Mouse (Mus musculus) intestine, embryonic 14.5 days (tissue): Measurements from ENCODE around the gene Otof. TPM values are rescaled to one million over a fixed set of nuclear protein-coding genes. Genes with fewer than 3 reads are reported as not detected.

ENCODE experiments used
- ATAC-seq: fragments of 200-750 bp; cut with Nextera tagmentation; replicated peaks from 2 replicates; pipeline ENCODE4 v1.8.0; 2017; ENCODE audit warnings: low read depth, moderate number of reproducible peaks, moderate TSS enrichment, moderate library complexity; ENCODE audit not compliant: low FRiP score, low TSS enrichment
- DNase-seq: peaks from one replicate; pipeline ENCODE4 v3.0.0-alpha.2; 2018; ENCODE audit warnings: low spot score
- H3K27ac ChIP-seq: fragments of 300-500 bp; sonication (generic); 2 replicates; pipeline ENCODE4 v1.5.1; 2014; ENCODE audit warnings: low read depth, mild to moderate bottlenecking, control low read depth
- H3K27me3 ChIP-seq: fragments of 300-500 bp; sonication (generic); replicated peaks from 2 replicates; pipeline ENCODE4 v1.6.1; 2014; ENCODE audit warnings: low read length, control low read depth; ENCODE audit not compliant: control insufficient read depth, insufficient read depth
- H3K36me3 ChIP-seq: fragments of 300-500 bp; sonication (generic); 2 replicates; pipeline ENCODE4 v1.6.1; 2014; ENCODE audit warnings: low read length, control low read depth; ENCODE audit not compliant: control insufficient read depth, insufficient read depth
- H3K4me1 ChIP-seq: fragments of 300-500 bp; sonication (generic); replicated peaks from 2 replicates; pipeline ENCODE4 v1.6.1; 2014; ENCODE audit warnings: low read length, control low read depth, mixed read lengths; ENCODE audit not compliant: control insufficient read depth, insufficient read depth
- H3K4me2 ChIP-seq: fragments of 300-500 bp; sonication (generic); 2 replicates; pipeline ENCODE4 v1.6.1; 2014; ENCODE audit warnings: low read length
- H3K4me3 ChIP-seq: fragments of 300-500 bp; sonication (generic); 2 replicates; pipeline ENCODE4 v1.5.1; 2014; ENCODE audit warnings: low read depth, low read length, control low read depth, mixed read lengths
- H3K9ac ChIP-seq: fragments of 300-500 bp; sonication (generic); 2 replicates; pipeline ENCODE4 v1.6.1; 2014; ENCODE audit warnings: mild to moderate bottlenecking, low read length
- H3K9me3 ChIP-seq: fragments of 300-500 bp; sonication (generic); 2 replicates; pipeline ENCODE4 v1.6.1; 2016; ENCODE audit warnings: low read length, control low read depth; ENCODE audit not compliant: control insufficient read depth
- WGBS: fragments of 180-500 bp; shearing (Covaris S2); extraction: QIAGEN DNeasy Blood & Tissue Kit; methylation state at CpG from one replicate; pipeline ENCODE4 v1.1.7; 2014; 5-methylcytosine and 5-hydroxymethylcytosine counted together
- polyA plus RNA-seq: library from polyadenylated mRNA; unstranded; fragments of >200 nt; fragmentation: Nextera tagmentation; extraction: Ambion mirVana; gene quantifications from 2 replicates; pipeline ENCODE4 v1.2.1, GENCODE M21; 2014

Gene Otof
- polyA plus RNA-seq, 1 experiment from 2014 or later, result 1.2 TPM

DNA sequence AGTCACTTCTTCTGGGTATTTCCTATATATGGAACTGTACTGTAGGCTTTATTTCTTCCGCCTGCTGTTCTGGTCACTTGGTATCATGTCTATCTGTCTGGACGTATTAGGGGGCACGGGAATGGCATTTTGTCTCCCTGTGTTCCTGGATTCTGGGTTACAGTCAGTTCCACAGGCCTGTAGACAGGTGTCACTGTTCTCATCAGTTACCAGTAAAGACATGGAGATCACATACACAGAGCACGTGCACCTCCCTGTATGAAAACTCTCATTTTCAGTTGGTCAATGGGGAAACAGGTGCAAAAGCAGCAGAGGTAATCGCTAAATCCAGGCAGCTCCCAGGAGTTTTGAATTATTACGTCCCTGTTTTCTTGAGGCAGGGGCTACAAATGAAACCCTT is 74.0 kb downstream of the Otof start:
- Histone ChIP-seq H3K27me3 (no peaks in the 10 kb centered on the region), H3K9me3 (no peaks in the 10 kb centered on the region), H3K4me1 (0 out of 2 replicates have a peak, but pooled peaks cover 4% of the 10 kb centered on the region), H3K4me3 (no peak overlapping the region), H3K27ac (no peak overlapping the region), H3K36me3 (no peaks in the 10 kb centered on the region), H3K4me2 (no peak overlapping the region), H3K9ac (no peak overlapping the region)
- ATAC-seq, result no peak
- DNase-seq, result no peak
- 77% methylated on average over 6 of the region's 6 CpGs for WGBS

DNA sequence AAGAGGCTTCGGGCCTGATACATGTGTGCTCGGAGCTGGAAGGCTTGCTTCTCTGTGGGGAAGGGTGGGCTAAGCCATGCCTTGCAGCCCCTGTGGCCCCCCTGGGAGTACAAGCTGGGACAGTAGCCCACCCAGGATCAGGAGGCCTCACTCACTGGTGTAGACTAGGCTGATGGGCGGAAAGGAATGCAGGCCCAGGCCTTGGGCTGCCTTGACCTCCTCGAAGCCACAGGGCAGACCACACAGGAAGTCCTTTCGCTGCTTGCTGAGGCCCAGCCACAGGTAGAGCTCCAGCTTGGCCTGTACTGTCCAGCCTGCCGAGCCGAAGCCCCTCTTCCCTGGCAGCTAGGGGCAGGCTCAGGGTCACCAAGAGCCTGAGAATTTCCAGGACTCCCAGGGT is 78.9 kb downstream of the Otof start:
- Histone ChIP-seq H3K9ac (no peak overlapping the region), H3K27me3 (no peaks in the 10 kb centered on the region), H3K4me3 (no peak overlapping the region), H3K4me2 (no peak overlapping the region), H3K9me3 (no peaks in the 10 kb centered on the region), H3K4me1 (0 out of 2 replicates have a peak, but pooled peaks cover 5% of the 10 kb centered on the region), H3K27ac (no peak overlapping the region), H3K36me3 (no peaks in the 10 kb centered on the region)
- DNase-seq (no peak), ATAC-seq (no peak)
- WGBS, result 35% methylated on average over 7 of the region's 7 CpGs

DNA sequence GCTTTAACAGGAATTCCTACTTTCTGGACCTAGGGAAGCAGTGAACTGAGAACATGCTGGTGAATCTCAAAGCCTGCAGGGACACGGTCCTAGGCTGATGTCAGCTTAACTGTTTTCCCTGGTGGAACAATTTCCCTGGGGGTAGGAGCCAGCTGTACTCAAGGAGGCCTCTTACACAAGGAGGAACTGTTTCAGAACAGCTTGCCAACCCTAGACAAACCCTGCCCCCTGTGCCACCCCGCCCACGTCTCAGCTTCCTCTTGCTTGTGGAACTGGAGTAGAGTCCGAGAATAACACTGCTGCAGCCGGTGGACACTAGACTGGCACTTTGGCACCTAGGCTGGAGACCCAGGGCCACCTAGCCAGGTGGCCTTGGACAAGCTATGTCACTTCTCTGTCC is 92.3 kb downstream of the Otof start:
- H3K4me1 ChIP-seq, result no peaks in the 10 kb centered on the region
- H3K36me3 ChIP-seq, result no peaks in the 10 kb centered on the region
- no peak for DNase-seq
- no peak for ATAC-seq
- H3K9me3 ChIP-seq, result no peaks in the 10 kb centered on the region
- no peak overlapping the region for H3K9ac ChIP-seq
- no peaks in the 10 kb centered on the region for H3K27me3 ChIP-seq
- no peak overlapping the region for H3K27ac ChIP-seq
- 72% methylated on average over 5 of the region's 5 CpGs for WGBS
- H3K4me2 ChIP-seq, result no peak overlapping the region
- no peak overlapping the region for H3K4me3 ChIP-seq

DNA sequence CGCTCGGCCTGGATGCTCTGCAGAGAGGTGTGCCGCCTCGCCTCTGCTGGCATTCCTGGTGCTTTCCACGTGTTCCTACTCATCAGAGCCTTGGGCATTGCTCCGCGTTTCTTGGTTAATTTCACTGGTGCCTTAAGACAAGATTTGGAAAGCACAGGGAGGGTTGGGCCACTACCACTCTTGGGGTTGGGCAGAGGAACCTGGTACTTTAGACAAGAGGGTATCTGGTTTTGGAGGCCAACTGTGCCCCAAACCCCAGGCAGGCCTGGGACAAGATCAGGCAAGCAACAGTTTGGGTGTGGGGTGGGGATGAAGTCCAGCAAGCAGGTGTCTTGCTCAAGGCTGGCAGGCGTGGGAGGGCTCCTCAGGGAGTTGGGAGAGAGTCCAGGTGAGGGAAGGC is 94.3 kb downstream of the Otof start:
- H3K9me3 ChIP-seq, result no peaks in the 10 kb centered on the region
- ATAC-seq (no peak), DNase-seq (no peak)
- H3K27ac ChIP-seq, result no peak overlapping the region
- no peaks in the 10 kb centered on the region for H3K36me3 ChIP-seq
- no peaks in the 10 kb centered on the region for H3K4me1 ChIP-seq
- WGBS, result 78% methylated on average over 8 of the region's 8 CpGs
- no peak overlapping the region for H3K9ac ChIP-seq
- no peaks in the 10 kb centered on the region for H3K27me3 ChIP-seq
- H3K4me2 ChIP-seq, result no peak overlapping the region
- no peak overlapping the region for H3K4me3 ChIP-seq

DNA sequence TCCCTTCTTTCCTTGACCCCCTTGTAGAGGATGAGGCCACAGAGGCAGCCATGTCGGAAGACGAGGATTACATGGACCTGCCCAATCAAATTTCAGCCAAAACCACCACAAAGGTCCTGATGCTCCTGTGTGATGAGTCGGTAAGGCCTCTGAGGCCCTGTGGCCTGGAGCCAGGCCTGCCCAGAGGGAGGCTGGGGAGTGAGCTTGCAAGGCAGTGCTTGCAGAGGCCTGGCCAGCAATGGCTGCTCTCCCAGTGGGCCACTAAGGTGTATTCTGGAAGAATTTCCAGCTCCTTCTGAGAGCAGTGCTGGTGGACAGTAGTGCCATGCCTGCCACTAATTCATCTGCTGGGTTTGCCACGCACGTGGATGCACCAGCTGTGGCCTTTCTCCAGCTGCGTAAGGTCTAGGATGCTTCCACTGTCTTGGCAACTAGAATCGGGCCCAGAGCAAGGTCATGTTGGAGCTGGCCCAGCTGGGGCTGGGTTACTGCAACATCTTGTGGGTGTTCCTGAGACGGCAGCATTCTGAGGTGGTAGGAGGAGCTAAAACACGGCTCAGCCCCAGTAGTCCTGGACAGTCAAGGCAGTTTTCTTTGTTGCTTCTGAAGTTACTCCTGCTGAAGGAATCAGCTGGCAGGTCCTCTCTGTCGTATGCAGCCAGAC is 103.2 kb downstream of the Otof start:
- no peaks in the 10 kb centered on the region for H3K27me3 ChIP-seq
- no peak overlapping the region for H3K9ac ChIP-seq

DNA sequence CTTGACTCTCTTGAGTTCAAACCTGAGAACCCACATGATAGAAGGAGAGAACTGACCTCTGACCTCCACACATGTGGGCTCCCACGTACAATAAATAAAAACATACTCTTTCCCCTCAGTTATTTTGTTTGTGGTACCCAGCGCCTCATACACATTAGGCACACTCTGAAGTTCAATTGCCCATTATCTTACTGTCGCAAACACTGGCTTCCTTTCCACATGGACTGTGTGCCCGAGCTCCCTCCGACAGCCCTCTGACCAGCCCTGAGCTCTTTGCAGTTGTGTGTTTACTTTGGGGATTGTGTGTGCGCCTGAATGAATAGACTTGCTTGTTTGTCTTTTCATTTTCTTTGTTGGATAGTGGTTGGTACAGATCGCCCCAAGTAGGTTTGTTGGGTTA is 105.1 kb downstream of the Otof start:
- no peak overlapping the region for H3K4me2 ChIP-seq
- 70% methylated on average over 7 of the region's 7 CpGs for WGBS
- no peak overlapping the region for H3K9ac ChIP-seq
- H3K36me3 ChIP-seq, result no peaks in the 10 kb centered on the region
- H3K4me1 ChIP-seq, result no peaks in the 10 kb centered on the region
- no peaks in the 10 kb centered on the region for H3K9me3 ChIP-seq
- no peak overlapping the region for H3K4me3 ChIP-seq
- ATAC-seq (no peak), DNase-seq (no peak)
- no peaks in the 10 kb centered on the region for H3K27me3 ChIP-seq
- H3K27ac ChIP-seq, result no peak overlapping the region

More for the DNA sequence above, 103.2 kb downstream of the Otof start:
- no peaks in the 10 kb centered on the region for H3K4me1 ChIP-seq
- no peak overlapping the region for H3K4me2 ChIP-seq
- 80% methylated on average over 10 of the region's 10 CpGs for WGBS
- DNase-seq (no peak), ATAC-seq (no peak)
- no peak overlapping the region for H3K27ac ChIP-seq
- H3K36me3 ChIP-seq, result no peaks in the 10 kb centered on the region
- no peaks in the 10 kb centered on the region for H3K9me3 ChIP-seq
- no peak overlapping the region for H3K4me3 ChIP-seq

DNA sequence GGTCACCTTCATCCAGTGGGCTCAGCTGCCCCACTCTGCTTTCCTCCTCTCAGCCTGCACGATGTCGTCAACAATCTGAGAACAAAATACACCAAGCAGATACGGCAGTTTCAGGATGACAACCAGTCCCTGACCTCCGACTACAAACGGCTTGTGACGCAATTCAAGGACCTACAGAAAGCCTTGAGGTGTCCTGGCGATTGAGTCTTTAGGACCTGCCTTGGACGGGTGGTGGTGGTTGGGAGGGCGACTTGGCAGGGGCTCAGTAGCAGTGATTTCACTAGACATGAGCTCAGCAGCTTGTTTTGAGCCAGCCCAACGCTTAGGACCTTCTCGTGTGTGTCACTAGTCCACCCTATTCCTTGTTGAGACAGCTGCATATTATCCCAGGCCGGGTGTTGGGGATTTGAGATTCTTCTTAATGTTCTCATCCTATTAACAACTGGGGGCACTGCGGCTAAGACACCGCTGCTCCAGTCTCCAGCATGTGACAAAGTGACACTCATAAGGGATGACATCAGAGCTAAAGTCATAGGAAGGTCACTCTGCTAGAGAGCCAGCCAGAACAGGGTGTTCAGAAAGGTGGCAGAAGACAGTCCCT is 106.1 kb downstream of the Otof start:
- no peaks in the 10 kb centered on the region for H3K36me3 ChIP-seq
- no peaks in the 10 kb centered on the region for H3K4me1 ChIP-seq
- H3K4me2 ChIP-seq, result no peak overlapping the region
- WGBS, result 82% methylated on average over 14 of the region's 14 CpGs
- H3K9me3 ChIP-seq, result no peaks in the 10 kb centered on the region
- ATAC-seq (no peak), DNase-seq (no peak)
- H3K27ac ChIP-seq, result no peak overlapping the region
- H3K9ac ChIP-seq, result no peak overlapping the region
- no peak overlapping the region for H3K4me3 ChIP-seq
- no peaks in the 10 kb centered on the region for H3K27me3 ChIP-seq

DNA sequence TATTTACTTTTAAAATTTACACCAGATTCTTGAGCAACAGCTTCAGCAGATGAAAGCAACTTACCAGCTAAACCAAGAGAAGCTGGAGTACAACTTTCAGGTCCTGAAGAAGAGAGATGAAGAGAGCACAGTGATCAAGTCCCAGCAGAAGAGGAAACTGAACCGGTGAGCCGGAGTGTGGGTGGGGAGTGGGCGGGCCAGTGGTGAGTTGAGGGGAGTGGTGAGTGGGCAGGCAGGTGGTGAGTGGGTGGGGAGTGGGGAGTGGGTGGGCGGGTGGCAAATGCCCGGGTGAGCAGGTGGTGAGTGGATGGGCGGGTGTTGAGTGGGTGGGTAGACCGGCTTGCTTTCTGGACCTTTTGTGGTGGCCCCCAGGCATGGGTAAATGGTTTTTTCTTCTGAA is 106.6 kb downstream of the Otof start:
- no peaks in the 10 kb centered on the region for H3K4me1 ChIP-seq
- H3K4me2 ChIP-seq, result no peak overlapping the region
- ATAC-seq (no peak), DNase-seq (no peak)
- H3K27ac ChIP-seq, result no peak overlapping the region
- no peaks in the 10 kb centered on the region for H3K27me3 ChIP-seq
- no peak overlapping the region for H3K9ac ChIP-seq
- H3K4me3 ChIP-seq, result no peak overlapping the region
- WGBS, result 83% methylated on average over 7 of the region's 7 CpGs
- no peaks in the 10 kb centered on the region for H3K9me3 ChIP-seq
- no peaks in the 10 kb centered on the region for H3K36me3 ChIP-seq

DNA sequence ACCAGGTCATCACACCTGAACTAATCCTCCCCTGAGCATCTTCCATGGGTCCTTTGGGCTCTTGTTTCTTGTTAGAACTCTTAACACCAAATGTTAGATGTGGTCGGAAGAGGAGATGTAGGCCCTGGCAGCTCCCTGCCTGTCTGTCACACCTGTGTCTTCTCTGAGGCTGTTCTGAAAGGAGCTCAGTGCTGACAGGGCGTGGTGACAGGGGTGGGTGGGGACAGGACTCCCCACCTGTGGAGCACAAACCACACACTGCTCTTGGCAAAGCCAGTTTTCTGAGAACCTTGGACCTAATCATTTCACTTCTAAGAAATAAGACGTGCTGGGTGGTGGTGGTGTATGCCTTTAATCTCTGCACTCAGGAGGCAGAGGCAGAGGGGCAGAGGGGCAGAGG is 108.1 kb downstream of the Otof start:
- no peak overlapping the region for H3K4me2 ChIP-seq
- H3K4me1 ChIP-seq, result no peaks in the 10 kb centered on the region
- ATAC-seq (no peak; the same call in 1 of the 2 replicates), DNase-seq (no peak)
- no peaks in the 10 kb centered on the region for H3K9me3 ChIP-seq
- H3K27me3 ChIP-seq, result no peaks in the 10 kb centered on the region
- no peak overlapping the region for H3K27ac ChIP-seq
- no peak overlapping the region for H3K9ac ChIP-seq
- no peaks in the 10 kb centered on the region for H3K36me3 ChIP-seq
- WGBS, result 51% methylated on average over 3 of the region's 3 CpGs
- H3K4me3 ChIP-seq, result no peak overlapping the region
